Mouse (Mus musculus) heart, postnatal 0 days (tissue): ENCODE data around the gene Upk1a. TPM values are rescaled to one million over a fixed set of nuclear protein-coding genes. Genes with fewer than 3 reads are reported as not detected.
A peak's percentile ranks its signal among the peaks of the same experiment; 100 is the strongest.

Experiments
- ATAC-seq: fragments of 200-750 bp; cut with Nextera tagmentation; 2 replicates; pipeline ENCODE4 v1.8.0; 2017; ENCODE audit warnings: low read depth, moderate number of reproducible peaks, moderate library complexity; ENCODE audit not compliant: insufficient read depth
- DNase-seq: peaks from one replicate; pipeline ENCODE4 v3.0.0-alpha.2; 2016; ENCODE audit warnings: low spot score
- H3K27ac ChIP-seq: fragments of 300-500 bp; sonication (generic); 2 replicates; pipeline ENCODE4 v1.5.1; 2014; ENCODE audit warnings: low read depth, mild to moderate bottlenecking
- H3K27me3 ChIP-seq: fragments of 300-500 bp; sonication (generic); 2 replicates; pipeline ENCODE4 v1.6.1; 2014; ENCODE audit warnings: low read length, mixed read lengths; ENCODE audit not compliant: control insufficient read depth, insufficient read depth
- H3K36me3 ChIP-seq: fragments of 300-500 bp; sonication (generic); replicated peaks from 2 replicates; pipeline ENCODE4 v1.6.1; 2014; ENCODE audit warnings: low read length, mixed read lengths; ENCODE audit not compliant: control insufficient read depth, insufficient read depth
- H3K4me1 ChIP-seq: fragments of 300-500 bp; sonication (generic); 2 replicates; pipeline ENCODE4 v1.6.1; 2014; ENCODE audit warnings: antibody characterized with exemption; ENCODE audit not compliant: control insufficient read depth, insufficient read depth
- H3K4me2 ChIP-seq: fragments of 300-500 bp; sonication (generic); 2 replicates; pipeline ENCODE4 v1.6.1; 2014; ENCODE audit warnings: low read depth, mild to moderate bottlenecking, low read length, moderate library complexity
- H3K4me3 ChIP-seq: fragments of 300-500 bp; sonication (generic); 2 replicates; pipeline ENCODE4 v1.5.1; 2014; ENCODE audit warnings: low read depth, low read length
- H3K9ac ChIP-seq: fragments of 300-500 bp; sonication (generic); replicated peaks from 2 replicates; pipeline ENCODE4 v1.6.1; 2014; ENCODE audit warnings: low read depth, low read length, mixed read lengths
- H3K9me3 ChIP-seq: fragments of 300-500 bp; sonication (generic); replicated peaks from 2 replicates; pipeline ENCODE4 v1.6.1; 2016; ENCODE audit warnings: low read length; ENCODE audit not compliant: control insufficient read depth
- CTCF ChIP-seq: IDR thresholded peaks from 2 replicates; pipeline ENCODE4 v1.5.1; 2016; ENCODE audit warnings: antibody characterized with exemption, control low read depth, low read depth
- EP300 ChIP-seq: IDR thresholded peaks from 2 replicates; pipeline ENCODE4 v1.6.1; 2016; ENCODE audit warnings: antibody characterized with exemption, low read depth
- WGBS: fragments of 180-500 bp; shearing (Covaris S2); extraction: QIAGEN DNeasy Blood & Tissue Kit; methylation state at CpG from one replicate; pipeline ENCODE4 v1.1.7; 2014; 5-methylcytosine and 5-hydroxymethylcytosine counted together
- polyA plus RNA-seq: library from polyadenylated mRNA; unstranded; fragments of >200 nt; fragmentation: Nextera tagmentation; extraction: Ambion mirVana; gene quantifications from 2 replicates; pipeline ENCODE4 v1.2.1, GENCODE M21; 2015
- total RNA-seq: library from RNA; depleted of rRNA; stranded (reverse); fragments of >200 nt; gene quantifications from 2 replicates; pipeline ENCODE4 v1.2.3, GENCODE M21; 2014; ENCODE audit warnings: low replicate concordance

Gene Upk1a
- total and polyA plus RNA-seq, 2 experiments from 2014 or later, result 0.60 to 73.4 TPM

- H3K4me3 ChIP-seq, result peak overlapping the region; percentile 10; the same call in 1 of the 2 replicates
- H3K4me1 ChIP-seq, result no peaks in the 10 kb centered on the region
- H3K9ac ChIP-seq, result no peak overlapping the region
- H3K27ac ChIP-seq, result no peak overlapping the region
- peak; percentile 73 for ATAC-seq
- H3K9me3 ChIP-seq, result no peaks in the 10 kb centered on the region
- WGBS, result under 1% methylated on average over 20 of the region's 20 CpGs
- no peak for DNase-seq
- peaks cover 53% of the 10 kb centered on the region for H3K27me3 ChIP-seq
- H3K4me2 ChIP-seq, result peak overlapping the region; percentile 12; the same call in 1 of the 2 replicates
- no peaks in the 10 kb centered on the region for H3K36me3 ChIP-seq
- peak; percentile 56 for TF ChIP-seq CTCF
- no peak for TF ChIP-seq EP300
These were observed 22.0 kb upstream of the Upk1a start for GRCm38 (mm10) chr7:30634621-30635020.

- 8% methylated on average over 27 of the region's 27 CpGs for WGBS
- Histone ChIP-seq H3K27ac (no peak overlapping the region), H3K27me3 (peaks cover 53% of the 10 kb centered on the region), H3K9me3 (no peaks in the 10 kb centered on the region), H3K9ac (no peak overlapping the region), H3K36me3 (no peaks in the 10 kb centered on the region), H3K4me3 (no peak overlapping the region), H3K4me1 (no peaks in the 10 kb centered on the region), H3K4me2 (no peak overlapping the region)
- TF ChIP-seq EP300 (no peak), CTCF (no peak)
- ATAC-seq (no peak), DNase-seq (no peak)
These were observed 21.2 kb upstream of the Upk1a start for GRCm38 (mm10) chr7:30633762-30634412.

DNA sequence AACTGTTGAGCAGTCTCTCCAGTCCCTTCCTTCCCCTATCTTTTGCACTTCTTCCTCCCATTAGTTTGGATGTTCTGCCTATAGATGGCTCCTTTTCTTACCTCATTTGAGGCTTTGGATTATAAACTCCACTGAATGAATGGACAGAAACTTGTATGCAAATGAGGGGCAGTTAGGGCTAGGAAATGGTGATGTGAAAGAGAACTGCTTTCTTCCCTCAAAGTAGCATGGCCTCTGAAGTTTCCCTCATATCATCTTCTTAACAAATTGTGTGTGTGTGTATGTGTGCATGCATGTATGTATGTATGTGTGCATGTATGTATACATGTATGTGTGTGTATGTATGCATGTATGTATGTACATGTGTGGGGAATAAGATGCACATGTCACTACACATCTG is 16.4 kb upstream of the Upk1a start:
- Histone ChIP-seq H3K9me3 (no peaks in the 10 kb centered on the region), H3K36me3 (peaks cover 5% of the 10 kb centered on the region; the same call in 1 of the 2 replicates), H3K4me3 (no peak overlapping the region), H3K27me3 (peaks cover 25% of the 10 kb centered on the region), H3K27ac (no peak overlapping the region), H3K9ac (no peak overlapping the region), H3K4me1 (peaks cover 10% of the 10 kb centered on the region; the same call in 1 of the 2 replicates), H3K4me2 (no peak overlapping the region)
- TF ChIP-seq CTCF (no peak), EP300 (no peak)
- ATAC-seq (no peak), DNase-seq (no peak)

- no peak overlapping the region for H3K4me2 ChIP-seq
- 0 out of 2 replicates have a peak, but pooled peaks cover 3% of the 10 kb centered on the region for H3K27me3 ChIP-seq
- WGBS, result 84% methylated on average over 5 of the region's 5 CpGs
These were observed 14.0 kb upstream of the Upk1a start for GRCm38 (mm10) chr7:30626647-30627046.

GRCm38 (mm10) chr7:30625530-30626384 is 13.1 kb upstream of the Upk1a start, which contains the start of gene Cox6b1:
Gene Cox6b1 (minus strand): TSS chr7:30626151.
- Histone ChIP-seq H3K4me3 (peak within 1 kb of the TSS; percentile 83), H3K9me3 (no peaks in the 10 kb centered on the region), H3K27ac (peak within 1 kb of the TSS; percentile 87), H3K9ac (peak within 1 kb of the TSS; percentile 92), H3K36me3 (peaks cover 35% of the 10 kb centered on the region), H3K4me2 (peak within 1 kb of the TSS; percentile 90), H3K4me1 (peaks cover 10% of the 10 kb centered on the region; the same call in 1 of the 2 replicates), H3K27me3 (no peaks in the 10 kb centered on the region)
- WGBS, result 1% methylated on average over 44 of the region's 44 CpGs
- ATAC-seq (peak; percentile 94), DNase-seq (peak; percentile 94)
- TF ChIP-seq EP300 (no peak), CTCF (no peak)

More at GRCm38 (mm10) chr7:30626647-30627046, 14.0 kb upstream of the Upk1a start:
- no peak for DNase-seq
- H3K9ac ChIP-seq, result no peak overlapping the region
- no peak overlapping the region for H3K27ac ChIP-seq
- no peak overlapping the region for H3K4me3 ChIP-seq
- H3K4me1 ChIP-seq, result peaks cover 10% of the 10 kb centered on the region; the same call in 1 of the 2 replicates
- no peak for TF ChIP-seq EP300
- no peak for TF ChIP-seq CTCF
- peaks cover 29% of the 10 kb centered on the region for H3K36me3 ChIP-seq
- no peak for ATAC-seq
- no peaks in the 10 kb centered on the region for H3K9me3 ChIP-seq
